Mouse (Mus musculus): Measurements from ENCODE around the gene Gdpd5.
A peak's percentile ranks its signal among the peaks of the same experiment; 100 is the strongest.
"Not testable (repeated sequence)": the region's sequence is repeated elsewhere in the genome, so short reads cannot be mapped to it uniquely, and the experiment has no call there.

Gene Gdpd5

DNA sequence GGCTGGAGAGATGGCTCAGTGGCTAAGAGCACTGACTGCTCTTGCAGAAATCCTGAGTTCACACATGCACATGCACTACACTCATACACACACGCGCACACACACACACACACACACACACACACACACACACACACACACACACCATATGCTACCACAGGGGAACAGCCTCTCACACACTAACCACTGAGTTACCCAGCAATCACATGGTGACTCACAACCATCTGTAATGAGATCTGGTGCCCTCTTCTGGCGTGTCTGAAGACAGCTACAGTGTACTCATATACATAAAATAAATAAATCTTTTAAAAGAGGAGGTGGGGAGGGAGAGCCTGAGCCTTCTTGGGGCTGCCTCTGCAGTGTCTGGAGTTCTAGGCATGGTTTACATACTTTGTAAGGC lies 6.9 kb upstream of the Gdpd5 start:
- DNase-seq = not testable (repeated sequence)

DNA sequence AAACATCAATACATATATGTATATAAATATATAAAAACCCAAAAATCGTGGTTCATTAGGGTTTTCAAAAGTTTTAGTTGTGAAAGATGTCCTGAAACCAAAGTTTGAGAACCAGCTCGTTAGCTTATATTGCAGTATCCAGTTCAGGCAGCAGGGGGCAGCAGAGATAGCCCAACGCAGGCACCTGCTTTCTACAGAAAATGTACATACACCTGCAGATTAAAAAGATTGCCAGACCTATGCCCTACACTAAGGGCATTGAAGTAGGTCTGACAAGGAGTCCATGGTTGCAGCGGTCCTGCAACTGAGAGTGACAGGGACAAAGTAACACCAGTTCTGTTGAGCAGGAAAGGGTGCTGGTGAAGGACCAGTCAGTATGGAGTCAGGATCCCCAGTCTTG lies 5.8 kb upstream of the Gdpd5 start:
- peak; percentile 64 for DNase-seq

DNA sequence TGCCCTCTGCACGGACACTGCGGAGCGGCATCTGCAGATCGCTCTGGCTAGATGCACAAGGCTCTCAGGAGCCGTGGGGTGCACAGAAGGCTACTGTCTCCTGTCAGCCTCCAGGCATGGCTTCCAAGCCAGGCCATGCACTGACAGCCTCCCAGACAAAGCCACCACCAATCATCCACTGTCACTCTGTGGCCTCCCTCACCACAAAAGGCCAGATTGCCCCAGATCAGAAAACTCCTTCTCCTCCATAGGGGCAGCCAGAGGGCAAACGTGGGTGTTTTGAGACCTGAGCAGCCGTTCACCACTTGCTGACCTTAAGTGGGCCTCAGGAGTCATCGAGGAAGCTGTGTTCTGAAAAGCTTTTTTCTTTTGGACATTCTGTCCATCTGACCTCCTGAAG lies 2.3 kb upstream of the Gdpd5 start:
- no peak for DNase-seq

DNA sequence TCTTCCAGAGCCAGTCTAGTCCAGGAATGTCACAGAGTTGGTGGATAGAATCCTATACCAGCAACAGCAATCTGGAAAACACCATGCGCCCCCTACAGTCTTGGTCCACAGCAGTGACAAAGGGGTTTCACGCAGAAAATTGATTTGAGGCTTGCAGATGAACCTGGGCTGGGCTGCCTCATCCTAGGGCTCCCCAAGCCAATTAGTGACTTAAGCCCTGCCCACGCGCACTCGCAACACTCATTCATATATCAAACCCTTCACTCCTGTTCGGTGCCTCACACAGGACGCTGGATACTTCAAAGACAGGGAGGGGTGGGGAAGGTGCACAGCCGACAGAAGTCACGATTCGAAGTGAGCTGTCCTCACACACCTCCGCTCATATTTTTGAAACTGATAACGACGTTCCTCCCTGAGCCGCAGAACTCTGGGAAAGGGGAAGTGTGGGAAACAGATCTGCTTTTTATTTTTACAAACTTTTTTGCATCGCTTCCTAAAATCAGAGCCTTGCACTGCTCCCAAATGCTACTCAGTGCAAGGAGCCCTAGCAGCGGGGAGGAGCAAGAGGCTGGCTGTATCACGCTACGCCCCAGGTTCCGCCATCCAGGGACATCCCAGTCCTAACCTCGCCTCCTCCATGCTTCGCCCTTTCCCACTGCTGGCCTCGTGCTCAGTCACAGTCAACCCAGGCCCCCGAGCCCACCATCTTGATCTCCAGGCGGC lies 562 bp upstream of the Gdpd5 start:
- no peak for DNase-seq

DNA sequence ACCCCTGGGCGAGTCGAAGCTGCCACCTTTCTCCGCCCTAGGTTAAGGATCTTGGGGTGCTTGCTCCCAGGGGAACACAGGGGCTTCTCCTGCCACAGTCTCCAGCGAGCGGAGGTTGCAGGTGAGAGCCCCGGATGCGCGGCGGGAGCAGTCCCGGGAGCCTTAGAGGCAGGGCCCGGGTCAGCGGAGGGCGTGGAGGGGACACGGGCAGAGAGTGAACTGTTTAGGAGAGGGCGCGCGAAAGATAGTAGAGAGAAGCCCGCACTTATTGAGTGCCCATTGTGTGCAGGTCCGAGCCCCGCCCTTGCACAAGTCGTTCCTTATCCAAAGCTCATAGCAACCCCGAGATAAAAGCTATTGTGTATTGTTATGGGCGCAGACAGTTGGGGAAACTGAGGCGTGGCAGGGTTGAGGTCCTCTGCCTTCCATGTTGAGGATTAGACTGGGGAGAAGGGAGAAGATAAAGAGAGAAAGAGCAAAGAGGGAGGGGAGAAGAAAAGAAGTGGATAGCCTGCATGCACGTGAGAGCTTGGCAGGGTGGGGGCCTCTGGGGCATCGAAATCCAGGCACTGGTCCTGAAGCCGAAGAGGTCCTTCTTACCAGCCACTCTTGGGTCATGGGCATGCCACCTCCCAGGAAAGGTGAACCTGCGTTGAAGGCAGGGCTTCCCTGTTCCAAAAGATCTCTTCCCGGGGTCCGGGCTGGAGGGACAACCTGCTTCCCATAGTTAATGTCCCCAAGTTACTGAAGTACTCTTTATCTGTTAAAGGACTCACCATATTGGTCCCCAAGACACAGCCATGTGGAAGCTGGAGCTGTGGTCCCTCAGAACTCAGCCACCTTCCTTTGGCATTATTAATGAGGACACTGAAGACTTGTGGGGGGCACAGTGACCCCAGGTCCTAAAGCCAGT lies 1.1 kb downstream of the Gdpd5 start:
- DNase-seq = no peak

DNA sequence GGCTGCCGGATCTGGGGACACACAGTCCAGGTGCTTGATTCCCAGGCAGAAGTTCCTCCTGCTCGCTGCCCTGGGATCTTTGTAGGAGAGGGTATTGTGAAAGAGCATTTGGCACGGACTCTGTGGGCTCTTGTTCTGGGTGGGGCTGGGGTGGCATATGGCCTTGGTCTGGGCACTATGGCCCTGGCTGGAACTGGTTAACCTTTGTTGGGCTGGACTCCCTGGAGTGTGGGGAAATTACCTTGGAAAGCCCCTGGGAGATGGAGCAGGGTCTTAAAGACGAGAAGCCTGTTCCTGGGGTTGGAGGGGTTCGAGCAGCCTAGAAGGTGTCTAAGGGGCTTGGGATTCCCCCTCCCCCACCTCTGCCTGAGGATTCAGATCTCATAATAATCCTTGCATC lies 2.0 kb downstream of the Gdpd5 start:
- DNase-seq = no peak

DNA sequence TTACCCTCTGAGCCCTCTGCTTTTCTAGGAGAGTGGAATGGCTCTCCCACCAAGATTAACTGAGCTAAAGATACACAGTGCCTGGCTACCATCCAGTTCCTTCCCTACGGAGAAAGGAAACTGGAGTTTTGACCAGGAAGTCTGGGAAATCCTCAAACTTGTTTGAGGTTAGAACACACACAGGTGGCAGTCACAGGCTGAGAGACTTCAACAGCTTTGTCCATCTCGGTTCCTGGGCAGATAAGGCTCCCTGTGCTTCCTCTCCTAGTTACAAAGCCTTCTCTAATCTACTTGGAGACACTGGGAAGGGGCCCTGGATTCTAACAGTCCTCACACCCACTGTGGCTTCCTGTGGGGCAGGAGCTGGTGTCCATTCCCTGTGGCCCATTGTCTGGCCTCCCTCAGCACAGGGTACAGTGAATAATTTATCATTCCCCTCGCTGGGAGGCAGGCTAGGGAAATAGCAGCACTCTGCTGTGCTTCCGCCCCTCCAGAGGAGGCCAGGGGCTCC lies 2.9 kb downstream of the Gdpd5 start:
- DNase-seq = no peak

DNA sequence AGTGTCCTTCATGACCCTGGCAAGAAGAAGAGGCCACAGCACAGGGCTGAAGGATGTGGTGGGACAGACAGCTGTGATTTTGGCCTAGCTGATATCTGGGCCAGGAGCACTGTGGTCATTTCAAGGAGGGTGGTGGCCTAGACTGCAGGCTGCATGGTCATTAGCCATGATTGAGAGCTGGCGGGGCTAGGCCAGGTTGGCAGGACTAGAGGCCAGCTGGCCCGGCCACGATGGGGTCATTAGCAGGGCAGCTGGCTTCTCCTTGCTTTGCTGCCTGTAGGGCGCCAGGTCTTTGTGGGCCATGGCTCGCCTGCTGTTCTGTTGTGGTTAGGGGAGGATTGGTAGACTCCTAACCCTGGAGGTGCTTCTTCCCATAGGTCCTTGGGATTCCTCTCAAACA lies 4.8 kb downstream of the Gdpd5 start:
- DNase-seq = no peak

DNA sequence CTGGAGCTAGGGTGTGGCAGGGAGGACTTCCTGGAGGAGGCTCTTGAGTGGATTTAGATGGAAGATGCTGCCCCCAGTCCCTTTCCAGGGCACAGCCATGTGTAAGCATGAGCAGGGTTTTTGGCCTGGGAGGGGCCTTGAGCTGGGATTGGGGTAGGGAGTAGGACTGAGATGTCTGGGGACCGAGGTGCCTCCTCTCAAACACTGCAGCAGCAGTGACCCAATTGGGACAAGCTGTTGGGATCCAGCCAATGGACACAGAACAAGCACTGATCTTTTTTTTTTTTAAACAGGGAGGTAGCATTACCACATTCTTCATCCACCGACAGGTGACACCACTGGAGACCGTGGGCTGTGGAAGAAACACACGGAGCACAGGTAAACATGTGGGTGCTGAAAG lies 5.6 kb downstream of the Gdpd5 start:
- no peak for DNase-seq

DNA sequence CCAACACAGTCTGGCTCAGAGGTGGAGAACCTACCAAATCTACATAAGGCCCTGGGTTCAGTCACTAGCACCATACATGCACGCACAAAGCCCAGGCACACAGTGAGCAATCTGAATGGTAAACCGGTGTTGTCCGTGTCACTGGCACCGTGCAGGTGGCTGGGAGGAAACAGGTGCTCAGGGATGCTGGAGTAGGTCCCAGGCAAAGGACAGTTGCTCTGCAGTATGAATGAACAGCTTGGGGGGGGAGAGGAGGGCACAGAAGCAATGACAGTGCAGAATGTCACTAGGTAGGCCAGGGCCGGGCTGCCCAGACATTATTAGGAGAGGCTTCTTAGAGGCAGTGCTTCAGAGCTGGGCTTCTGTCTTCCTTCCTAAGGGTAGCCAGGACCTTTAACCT lies 6.1 kb downstream of the Gdpd5 start:
- DNase-seq = no peak

DNA sequence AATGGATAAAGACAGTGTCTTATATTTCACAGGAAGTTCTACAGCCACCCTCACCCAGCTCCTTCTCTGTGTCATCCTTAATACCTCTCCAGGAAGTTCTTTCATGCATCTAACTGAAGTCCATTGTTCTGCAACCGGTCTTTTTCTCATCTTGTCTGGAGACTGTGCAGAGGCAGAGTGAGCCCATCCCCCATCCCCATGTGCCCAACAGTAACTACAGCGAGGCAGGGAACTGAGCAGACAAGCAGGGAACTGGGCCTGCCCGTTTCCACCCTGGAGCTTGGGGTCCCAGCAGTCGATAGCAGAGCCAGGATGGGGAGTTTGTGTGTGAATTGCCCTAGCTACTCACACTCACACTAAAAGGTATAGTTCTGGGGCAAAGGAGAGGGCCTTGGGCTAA lies 9.3 kb downstream of the Gdpd5 start:
- no peak for DNase-seq

DNA sequence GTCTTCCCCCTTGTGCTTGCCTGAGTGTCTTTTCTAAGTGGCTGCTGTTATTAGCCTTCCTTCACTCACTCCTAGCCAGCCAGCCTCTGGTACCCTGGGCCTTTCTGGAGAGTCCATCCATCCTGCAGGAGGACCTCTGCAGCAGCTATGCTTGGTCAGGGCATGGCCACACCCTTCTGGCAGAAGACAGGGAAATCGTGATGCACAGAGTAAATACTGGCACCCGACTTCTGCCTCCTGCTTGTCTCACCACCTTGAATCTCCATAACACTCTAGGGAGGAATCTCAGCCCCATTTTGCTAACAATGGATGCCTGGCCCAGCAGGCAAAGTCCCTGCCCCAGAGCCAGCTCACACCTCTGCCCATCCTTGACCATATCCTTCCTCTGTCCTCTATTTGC lies 11.5 kb downstream of the Gdpd5 start:
- DNase-seq = no peak

DNA sequence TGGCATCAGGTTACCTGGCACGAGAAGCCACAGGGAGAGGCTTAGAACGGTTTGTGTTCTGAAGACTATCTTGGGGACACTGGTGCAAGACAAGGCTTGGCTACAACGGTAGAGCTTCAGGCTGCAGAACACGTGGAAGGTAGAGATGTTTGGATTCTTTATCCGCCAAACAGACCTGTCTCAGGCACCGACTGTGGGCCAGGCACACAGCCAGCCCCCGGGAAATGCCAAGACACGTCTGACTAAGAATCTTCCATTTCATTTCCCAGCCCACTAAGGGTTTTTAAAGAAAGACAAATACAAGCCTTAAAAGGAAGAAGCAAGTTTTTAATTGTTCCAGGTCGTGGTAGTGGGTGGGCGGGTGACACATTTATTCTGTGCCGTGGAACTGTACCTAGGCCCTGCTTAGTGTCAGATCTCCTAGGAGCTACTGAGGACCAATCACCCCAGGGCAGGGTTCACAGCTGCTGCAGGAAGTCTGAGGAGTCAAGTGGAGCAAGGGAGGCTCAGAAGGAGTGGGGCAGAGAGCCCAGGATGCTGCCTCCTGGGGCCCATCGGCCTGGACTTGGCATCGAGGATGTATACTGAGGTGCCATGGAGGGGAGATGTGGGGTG lies 12.6 kb downstream of the Gdpd5 start:
- peak; percentile 76 for DNase-seq

DNA sequence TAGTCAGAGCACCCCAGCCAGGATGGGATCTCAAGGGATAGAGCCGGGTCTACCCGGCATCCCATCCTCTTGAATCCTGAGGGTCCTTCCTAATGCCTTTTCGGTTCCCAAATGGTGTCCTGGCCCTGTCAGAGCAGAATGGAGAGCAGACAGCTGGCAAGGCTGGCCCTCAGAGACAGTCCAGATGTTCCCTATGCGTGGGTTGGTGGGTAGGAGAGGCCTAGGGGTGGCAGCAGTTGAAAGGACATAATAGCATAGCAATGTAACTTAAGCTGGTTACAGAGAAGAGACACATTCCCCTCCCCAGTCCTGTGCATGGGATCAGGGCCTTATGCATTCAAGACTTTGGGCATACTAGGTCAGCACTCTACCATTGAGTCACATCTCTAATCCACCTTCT lies 14.2 kb downstream of the Gdpd5 start:
- no peak for DNase-seq

DNA sequence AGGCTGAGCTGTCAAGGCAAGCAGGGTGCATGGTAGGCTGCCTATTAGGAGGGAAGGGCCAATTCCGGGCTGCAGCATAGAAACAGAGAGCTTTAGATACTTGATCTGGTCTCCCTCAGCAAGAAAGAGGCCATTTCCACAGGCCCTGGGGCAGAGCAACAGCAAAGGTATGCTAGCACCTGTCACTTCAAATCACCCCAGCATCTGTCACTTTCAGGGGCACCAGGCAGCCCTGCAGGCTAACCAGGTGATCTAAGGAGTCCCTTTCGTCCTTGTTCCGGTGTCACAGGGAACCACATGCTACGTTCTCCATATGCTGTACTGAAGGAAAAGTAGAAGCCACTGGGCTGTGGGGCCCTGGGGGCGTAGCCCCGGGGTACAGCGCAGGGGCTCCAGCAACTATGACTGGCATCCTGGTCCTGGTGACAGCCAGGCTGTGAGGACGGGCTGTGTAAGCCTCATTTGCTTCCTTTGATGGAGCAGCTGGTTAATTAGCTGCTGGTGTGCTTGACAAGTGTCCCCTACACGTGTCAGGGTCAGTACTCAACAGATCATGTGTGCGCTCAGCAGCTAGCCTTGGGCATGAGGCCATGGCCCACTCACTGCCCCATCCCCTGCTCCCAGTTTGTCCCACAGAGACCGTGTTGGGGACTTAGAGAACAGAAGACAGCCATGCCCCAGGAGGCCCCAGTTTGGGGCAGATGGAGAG lies 14.8 kb downstream of the Gdpd5 start:
- DNase-seq = no peak

DNA sequence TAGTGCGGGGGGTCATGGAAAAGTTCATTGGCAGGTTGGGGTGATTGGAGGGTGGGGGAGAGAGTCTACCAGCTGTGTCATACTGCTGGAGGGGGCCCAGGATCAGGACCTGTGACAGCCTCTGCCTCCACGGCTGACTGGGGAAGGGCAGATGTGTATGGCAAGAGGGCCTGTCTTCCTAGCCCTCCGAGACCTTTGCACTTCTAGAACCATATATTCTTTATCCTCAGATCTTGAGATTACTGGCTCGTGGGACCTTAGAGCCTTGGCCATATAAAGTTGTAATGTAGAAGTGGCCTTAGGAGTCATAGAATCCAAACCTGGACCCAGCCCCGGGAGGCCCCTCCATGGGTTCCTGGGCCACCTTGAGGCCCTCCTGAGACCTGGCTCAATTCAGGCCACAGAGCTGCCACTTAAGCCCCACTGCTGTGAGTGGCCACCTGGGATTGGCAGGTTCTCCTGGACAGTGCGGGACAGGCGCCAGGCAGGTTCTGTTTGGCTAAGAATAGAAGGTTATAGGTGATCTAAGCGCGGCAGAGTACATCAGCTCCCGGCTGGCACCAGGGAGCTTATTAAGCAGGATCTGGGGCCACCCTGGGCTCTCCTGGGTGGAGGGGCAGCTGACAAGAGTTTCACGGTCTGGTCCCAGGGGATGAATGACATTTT lies 15.9 kb downstream of the Gdpd5 start:
- DNase-seq = no peak

DNA sequence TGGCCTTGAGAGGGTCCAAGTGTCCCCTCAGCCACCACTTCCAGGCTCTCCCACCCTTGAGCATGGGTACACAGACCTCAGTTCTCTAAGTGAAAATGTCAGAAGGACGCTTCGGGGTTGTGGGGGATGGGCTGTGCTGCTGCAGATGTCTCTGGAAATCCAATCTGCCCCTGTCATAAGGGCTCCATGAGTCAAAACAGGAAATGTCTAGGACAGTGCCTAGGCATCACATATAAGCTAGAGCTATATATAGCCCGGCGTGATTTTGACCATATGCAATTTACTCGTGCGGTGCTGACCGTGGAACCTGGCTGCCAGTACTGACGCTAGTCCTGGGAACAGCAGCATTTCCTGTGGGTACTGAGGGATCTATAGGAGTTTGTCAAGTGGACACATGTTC lies 20.2 kb downstream of the Gdpd5 start:
- DNase-seq = no peak

DNA sequence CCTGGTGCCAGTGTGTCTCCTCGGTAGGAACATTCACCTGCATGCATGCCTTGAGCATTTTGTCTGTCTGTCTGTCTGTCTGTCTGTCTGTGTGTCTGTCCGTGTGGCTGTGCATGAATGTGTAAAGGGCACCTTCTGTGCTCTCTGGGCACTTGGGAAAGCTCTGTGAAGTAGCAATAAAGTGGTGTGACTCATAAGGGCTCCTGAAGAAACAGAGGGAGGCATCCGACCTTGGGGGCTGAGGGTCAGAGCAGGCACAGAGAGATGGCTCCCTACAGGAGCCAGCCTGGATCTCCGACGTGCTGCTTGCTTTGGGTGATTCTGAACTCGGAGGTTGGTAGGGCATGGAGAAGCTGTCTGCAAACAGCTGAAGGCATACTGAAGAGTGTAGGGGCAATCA lies 21.3 kb downstream of the Gdpd5 start:
- no peak for DNase-seq

DNA sequence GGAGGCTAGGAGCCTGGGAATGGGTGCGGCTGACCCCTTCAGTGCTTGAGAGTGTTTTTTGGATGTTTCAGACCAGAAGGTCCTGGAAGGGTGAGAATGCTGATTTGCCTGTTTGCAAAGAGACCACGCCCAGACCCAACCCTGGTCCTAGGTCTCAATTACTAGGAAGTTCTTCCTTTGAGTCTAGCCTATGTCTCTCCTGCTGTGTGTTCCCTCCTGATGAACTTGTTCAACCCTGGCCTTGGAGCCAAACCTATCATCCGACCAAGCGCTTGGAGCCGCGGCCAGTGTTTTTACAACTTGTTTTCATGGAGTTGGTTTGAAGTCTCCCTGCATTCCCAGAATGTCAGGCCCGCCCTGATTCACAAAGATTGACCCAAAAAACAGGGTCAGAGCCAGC lies 22.0 kb downstream of the Gdpd5 start:
- no peak for DNase-seq

DNA sequence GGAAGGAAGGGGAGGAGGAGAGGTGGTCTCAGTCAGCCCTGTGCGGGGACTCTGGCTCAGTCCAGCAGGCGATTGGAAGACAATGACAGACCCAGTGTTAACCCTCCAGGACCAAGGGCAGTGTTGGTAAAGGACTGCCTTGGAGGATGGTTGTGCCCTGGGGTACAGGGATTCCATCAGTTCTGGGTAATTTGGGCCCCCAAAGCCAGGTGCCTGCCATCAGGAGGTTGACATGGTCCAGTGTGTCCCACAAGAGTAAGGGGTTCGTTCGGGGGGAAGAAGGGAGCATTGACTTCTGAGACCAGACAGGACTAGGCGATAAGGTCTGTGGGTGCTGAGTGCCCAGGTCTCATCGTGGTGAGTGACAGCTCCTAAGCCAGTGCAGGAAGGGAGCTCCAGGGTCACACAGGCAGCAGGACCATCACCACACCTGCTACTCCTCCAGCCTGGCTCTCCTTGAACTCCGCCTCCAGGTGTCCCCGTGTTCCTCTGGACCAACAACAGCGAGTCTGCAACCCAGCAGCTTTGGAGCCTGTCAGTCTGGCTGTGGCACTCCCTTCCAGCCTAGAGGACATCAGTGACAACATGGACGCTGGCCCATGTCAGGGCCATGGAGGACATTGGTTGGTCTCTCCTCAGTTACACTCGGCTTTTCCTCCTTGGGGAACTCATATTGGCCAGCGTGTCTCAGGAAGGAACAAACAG lies 23.0 kb downstream of the Gdpd5 start:
- no peak for DNase-seq

DNA sequence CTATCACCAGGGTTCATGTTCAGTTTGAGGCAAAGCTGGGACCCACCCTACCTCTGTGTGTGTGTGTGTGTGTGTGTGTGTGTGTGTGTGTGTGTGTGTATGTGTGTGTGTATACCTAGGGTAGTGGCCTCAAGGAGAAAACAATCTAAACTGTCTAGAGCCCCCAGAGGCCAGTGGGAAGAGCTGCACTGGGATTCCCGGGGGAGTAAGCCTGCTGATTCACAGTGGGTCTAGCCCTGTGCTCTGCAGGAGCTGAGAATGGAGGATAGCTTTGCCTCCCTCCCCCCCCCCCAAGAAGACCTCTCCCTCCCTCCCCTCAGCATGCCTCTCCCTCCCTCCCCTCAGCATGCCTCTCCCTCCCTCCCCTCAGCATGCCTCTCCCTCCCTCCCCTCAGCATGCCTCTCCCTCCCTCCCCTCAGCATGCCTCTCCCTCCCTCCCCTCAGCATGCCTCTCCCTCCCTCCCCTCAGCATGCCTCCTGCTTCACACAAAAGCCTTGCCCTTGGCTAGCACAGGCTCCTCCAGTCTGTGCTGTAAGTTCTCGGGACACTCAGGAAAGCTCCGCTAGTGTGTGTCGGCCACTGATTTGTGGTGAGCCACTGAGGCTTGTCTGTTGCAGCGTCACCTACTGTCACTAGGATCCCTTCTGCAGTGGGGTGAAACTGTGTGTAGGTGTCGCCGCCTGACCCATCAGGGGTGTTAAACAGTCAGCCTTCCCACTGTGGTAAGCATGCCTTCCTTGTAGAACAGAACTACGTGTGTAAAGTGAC lies 24.4 kb downstream of the Gdpd5 start:
- DNase-seq = no peak

Data from right cerebral cortex, postnatal 25 days (tissue).